21 mouse cellular contexts compared by ENCODE assay signal in genomic region chr3:128226503-128226902, GRCm38 (mm10).
DNase-seq lines count a peak whose midpoint lies in the region; ATAC-seq lines count a peak whose summit lies in the region.
"Had no signal": no experiment of that assay in that cellular context is flagged by ENCODE, and none has a peak within 500 bp of the region (broad histone marks: within the 10 kb centered on the region; RNA-seq: fewer than 3 reads in every experiment).

No protein-coding gene starts in this region.

- no peaks in the 10 kb centered on the region for H3K9me3 ChIP-seq in kidney, embryonic 14.5 days (ENCODE audit: control insufficient read depth, low read length)
- no peaks in the 10 kb centered on the region for H3K9me3 ChIP-seq in kidney, embryonic 15.5 days (replicated peaks)
- no peaks in the 10 kb centered on the region for H3K9me3 ChIP-seq in heart, embryonic 12.5 days (replicated peaks)
- H3K9me3 ChIP-seq: embryonic facial prominence, embryonic 10.5 days; forebrain, embryonic 13.5 days; heart, embryonic 13.5 days; hindbrain, embryonic 15.5 days had no signal

- H3K4me2 ChIP-seq in kidney, embryonic 14.5 days (replicated peaks; ENCODE audit: low read depth, low read length), result no peak overlapping the region
- no peak overlapping the region for H3K4me2 ChIP-seq in kidney, embryonic 15.5 days
- no peak overlapping the region for H3K4me2 ChIP-seq in heart, embryonic 12.5 days
- H3K4me2 ChIP-seq: forebrain, embryonic 13.5 days; heart, embryonic 13.5 days; hindbrain, embryonic 15.5 days had no signal

- H3K27ac ChIP-seq in kidney, embryonic 14.5 days (ENCODE audit: low read depth, low read length), result no peak overlapping the region
- H3K27ac ChIP-seq in kidney, embryonic 15.5 days, result peak overlapping the region; percentile 11
- H3K27ac ChIP-seq in heart, embryonic 12.5 days (ENCODE audit: poor library complexity, severe bottlenecking), result no peak overlapping the region
- H3K27ac ChIP-seq: embryonic facial prominence, embryonic 10.5 days; forebrain, embryonic 13.5 days; gastrocnemius, adult 2 months; heart, embryonic 13.5 days; hindbrain, embryonic 15.5 days had no signal

- H3K9ac ChIP-seq in kidney, embryonic 14.5 days (ENCODE audit: low read depth, low read length), result no peak overlapping the region
- no peak overlapping the region for H3K9ac ChIP-seq in kidney, embryonic 15.5 days
- H3K9ac ChIP-seq in heart, embryonic 12.5 days, result no peak overlapping the region
- H3K9ac ChIP-seq: forebrain, embryonic 13.5 days; forebrain, postnatal 0 days; heart, embryonic 13.5 days; hindbrain, embryonic 15.5 days had no signal

- peak; percentile 63 for DNase-seq in kidney, adult 11 months
- peak; percentile 59 for DNase-seq in kidney, postnatal 14 days
- DNase-seq in right cerebral cortex, postnatal 4 days, result no peak
- no peak for DNase-seq in cerebellum, postnatal 10 days
- DNase-seq: adrenal gland, adult 8-10 months; adrenal gland, postnatal 36 days; B cell, adult 2 months; cerebellum, adult 2 months; forebrain, postnatal 0 days; gastrocnemius, adult 2 months; gastrocnemius, postnatal 25 days; heart, postnatal 36 days had no signal

- H3K36me3 ChIP-seq in kidney, embryonic 14.5 days (ENCODE audit: control insufficient read depth, insufficient read depth, low read length), result no peaks in the 10 kb centered on the region
- no peaks in the 10 kb centered on the region for H3K36me3 ChIP-seq in kidney, embryonic 15.5 days
- H3K36me3 ChIP-seq in heart, embryonic 12.5 days, result no peaks in the 10 kb centered on the region
- H3K36me3 ChIP-seq: embryonic facial prominence, embryonic 10.5 days; G1E; heart, embryonic 13.5 days; hindbrain, embryonic 15.5 days had no signal

- no peak overlapping the region for H3K4me3 ChIP-seq in kidney, embryonic 14.5 days (ENCODE audit: low read length)
- H3K4me3 ChIP-seq in kidney, embryonic 15.5 days (replicated peaks), result no peak overlapping the region
- H3K4me3 ChIP-seq in heart, embryonic 12.5 days, result no peak overlapping the region
- H3K4me3 ChIP-seq: embryonic facial prominence, embryonic 10.5 days; forebrain, embryonic 13.5 days; gastrocnemius, adult 2 months; heart, embryonic 13.5 days; hindbrain, embryonic 15.5 days had no signal

- no peaks in the 10 kb centered on the region for H3K4me1 ChIP-seq in kidney, embryonic 14.5 days (ENCODE audit: control insufficient read depth, insufficient read depth, low read length)
- H3K4me1 ChIP-seq in kidney, embryonic 15.5 days, result 0 out of 2 replicates have a peak, but pooled peaks cover 3% of the 10 kb centered on the region
- no peaks in the 10 kb centered on the region; the same call in 1 of the 2 replicates for H3K4me1 ChIP-seq in heart, embryonic 12.5 days (replicated peaks)
- H3K4me1 ChIP-seq: forebrain, embryonic 13.5 days had no signal

- H3K27me3 ChIP-seq in kidney, embryonic 14.5 days (ENCODE audit: control insufficient read depth, insufficient read depth, low read length), result no peaks in the 10 kb centered on the region
- no peaks in the 10 kb centered on the region for H3K27me3 ChIP-seq in kidney, embryonic 15.5 days
- 0 out of 2 replicates have a peak, but pooled peaks cover 8% of the 10 kb centered on the region for H3K27me3 ChIP-seq in heart, embryonic 12.5 days (replicated peaks)
- H3K27me3 ChIP-seq: forebrain, embryonic 13.5 days; hindbrain, embryonic 15.5 days had no signal

- WGBS in kidney, embryonic 14.5 days, result 77% methylated on average over 6 of the region's 6 CpGs
- 72% methylated on average over 6 of the region's 6 CpGs for WGBS in kidney, embryonic 15.5 days
- WGBS in heart, embryonic 12.5 days, result 72% methylated on average over 6 of the region's 6 CpGs

- no peak for ATAC-seq in kidney, embryonic 14.5 days (ENCODE audit: low FRiP score, low TSS enrichment)
- peak; percentile 54; the same call in 1 of the 2 replicates for ATAC-seq in kidney, embryonic 15.5 days (replicated peaks; ENCODE audit: low FRiP score)
- ATAC-seq in heart, embryonic 12.5 days (ENCODE audit: insufficient number of reproducible peaks, low FRiP score), result no peak
- ATAC-seq: CD4-positive, CD25-positive, alpha-beta regulatory T cell, adult 4 months; forebrain, embryonic 13.5 days; forebrain, postnatal 0 days had no signal

Comparison
In these comparisons a context has a peak if more than half of its experiments do, and no peak if none do; other contexts are left out.
1. DNase-seq: peak in kidney, adult 11 months (single experiment) and kidney, postnatal 14 days (single experiment); none in right cerebral cortex, postnatal 4 days (single experiment) and cerebellum, postnatal 10 days (0 of 2).